Mouse (Mus musculus) heart, adult 8-10 months (tissue): Measurements from ENCODE around the gene Tmem170. TPM values are rescaled to one million over a fixed set of nuclear protein-coding genes. Genes with fewer than 3 reads are reported as not detected.
"Not testable (repeated sequence)": the region's sequence is repeated elsewhere in the genome, so short reads cannot be mapped to it uniquely, and the experiment has no call there.

Experiments used
- DNase-seq: peaks from one replicate; pipeline ENCODE4 v3.0.0; 2022; ENCODE audit warnings: low spot score
- total RNA-seq, 4 experiments: library from RNA; stranded (reverse); gene quantifications; 2 replicates each; pipeline ENCODE4 v1.2.4; 2022

Gene Tmem170
- total RNA-seq, 4 experiments from 2014 or later: 2.5 to 3.6 (median 2.6) TPM

- no peak for DNase-seq
Measured at GRCm38 (mm10) chr8:111875758-111876157, 792 bp downstream of the Tmem170 start.

DNA sequence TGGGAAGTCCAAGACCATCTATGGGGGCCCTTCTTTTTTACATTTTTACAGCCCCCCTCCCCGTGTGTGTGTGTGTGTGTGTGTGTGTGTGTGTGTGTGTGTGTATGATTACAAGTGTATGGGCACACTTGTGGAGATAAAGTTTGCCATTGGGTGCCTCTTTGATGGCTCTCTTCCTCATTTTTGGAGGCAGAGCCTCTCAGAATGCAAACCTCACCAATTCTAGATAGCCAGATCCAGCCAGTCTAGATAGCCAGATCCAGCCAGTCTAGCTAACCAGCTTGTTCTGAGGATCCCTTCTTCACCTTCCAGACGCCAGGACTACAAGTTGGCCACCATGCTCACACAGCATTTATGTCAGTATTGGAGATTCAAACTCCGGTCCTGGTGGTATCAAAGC, 5.3 kb downstream of the Tmem170 start:
- no peak for DNase-seq

- DNase-seq: no peak
Measured at GRCm38 (mm10) chr8:111870379-111870778, 6.2 kb downstream of the Tmem170 start.

GRCm38 (mm10) chr8:111868664-111869063, 7.9 kb downstream of the Tmem170 start:
- DNase-seq: no peak

- no peak for DNase-seq
Measured at GRCm38 (mm10) chr8:111865857-111866256, 10.7 kb downstream of the Tmem170 start.

- no peak for DNase-seq
Measured at GRCm38 (mm10) chr8:111865130-111865852, 11.3 kb downstream of the Tmem170 start.

- DNase-seq: no peak
Measured at GRCm38 (mm10) chr8:111864648-111865047, 11.9 kb downstream of the Tmem170 start.

- no peak for DNase-seq
Measured at GRCm38 (mm10) chr8:111863280-111863679, 13.3 kb downstream of the Tmem170 start.

DNA sequence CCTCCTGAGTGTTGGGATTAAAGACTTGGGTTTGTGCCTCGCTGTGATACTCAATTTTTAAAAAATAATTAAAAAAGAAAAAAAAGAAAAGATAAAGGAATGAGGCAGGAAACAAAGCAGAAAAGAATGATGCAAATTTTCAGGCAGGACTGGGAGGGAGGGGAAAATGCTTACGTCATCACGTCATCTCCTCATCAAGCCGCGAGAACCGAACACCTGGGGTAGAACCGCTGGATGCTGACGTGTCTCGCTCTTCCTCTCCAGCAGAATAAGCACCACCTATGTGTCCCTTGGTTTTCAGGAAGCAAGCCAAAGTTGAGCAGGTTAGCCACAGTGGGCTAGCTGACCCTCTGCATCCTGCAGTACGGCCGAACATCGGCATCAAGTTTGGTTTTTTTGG, 20.6 kb downstream of the Tmem170 start:
- DNase-seq: no peak

GRCm38 (mm10) chr8:111853861-111854501, 22.6 kb downstream of the Tmem170 start, which contains the start of gene Cfdp1:
TSS of gene Cfdp1 (minus strand) at chr8:111854291.
- peak; percentile 99 for DNase-seq

DNA sequence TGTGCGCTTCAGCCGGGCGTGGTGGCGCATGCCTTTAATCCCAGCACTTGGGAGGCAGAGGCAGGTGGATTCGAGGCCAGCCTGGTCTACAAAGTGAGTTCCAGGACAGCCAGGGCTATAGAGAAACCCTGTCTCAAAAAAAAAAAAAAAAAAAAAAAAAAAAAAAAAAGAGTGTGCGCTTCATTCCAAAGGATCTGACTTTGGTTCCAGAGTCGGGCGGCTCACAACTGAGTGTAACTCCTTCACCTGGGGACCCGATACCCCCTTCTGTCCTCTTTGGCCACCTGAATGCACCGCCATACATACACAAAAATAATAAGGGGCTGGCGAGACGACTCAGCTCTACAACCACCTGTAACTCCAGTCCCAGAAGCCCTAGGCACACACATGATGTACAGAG, 23.3 kb downstream of the Tmem170 start:
- DNase-seq: not testable (repeated sequence)

- no peak for DNase-seq
Measured at GRCm38 (mm10) chr8:111846746-111847145, 29.8 kb downstream of the Tmem170 start.

- DNase-seq: no peak
Measured at GRCm38 (mm10) chr8:111835540-111835939, 41.0 kb downstream of the Tmem170 start.

DNA sequence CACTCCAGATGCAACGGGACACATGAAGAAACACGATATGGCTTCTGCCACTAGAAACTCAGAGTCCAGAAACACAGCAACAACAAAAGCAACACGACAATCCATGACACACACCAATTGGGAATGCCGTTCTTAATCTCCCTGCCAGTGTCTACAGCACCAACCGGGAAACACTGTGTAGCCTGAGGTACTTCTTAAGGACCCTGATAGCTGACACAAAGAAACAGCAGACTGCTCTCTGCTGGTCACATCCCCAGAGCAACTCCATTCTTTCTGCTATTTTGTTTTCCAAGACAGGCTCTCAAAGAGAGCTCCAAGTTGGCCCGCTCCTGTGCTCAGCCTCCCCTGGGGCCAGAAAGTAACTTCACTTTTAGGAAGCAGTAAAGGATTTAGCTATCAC, 42.5 kb downstream of the Tmem170 start:
- DNase-seq: no peak

- DNase-seq: no peak
Measured at GRCm38 (mm10) chr8:111832983-111833382, 43.6 kb downstream of the Tmem170 start.

DNA sequence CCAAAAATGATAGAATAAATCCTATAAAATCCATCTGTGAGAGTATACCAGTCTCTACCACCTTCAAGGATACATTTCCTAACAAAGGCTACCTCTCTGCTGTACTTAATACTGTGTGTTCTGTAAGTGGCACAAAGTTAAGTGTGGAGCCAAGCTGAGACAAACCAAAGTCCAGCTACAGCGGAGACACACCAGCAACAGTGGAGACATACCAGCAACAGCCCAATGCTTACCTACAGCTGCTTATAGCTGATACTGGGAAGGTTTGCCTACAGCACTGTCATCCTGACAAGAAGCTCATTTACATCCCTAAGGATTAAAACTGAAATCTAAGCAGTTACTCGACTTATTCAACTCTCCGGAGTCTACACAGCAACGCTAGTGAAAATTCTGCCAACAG, 44.6 kb downstream of the Tmem170 start:
- no peak for DNase-seq

DNA sequence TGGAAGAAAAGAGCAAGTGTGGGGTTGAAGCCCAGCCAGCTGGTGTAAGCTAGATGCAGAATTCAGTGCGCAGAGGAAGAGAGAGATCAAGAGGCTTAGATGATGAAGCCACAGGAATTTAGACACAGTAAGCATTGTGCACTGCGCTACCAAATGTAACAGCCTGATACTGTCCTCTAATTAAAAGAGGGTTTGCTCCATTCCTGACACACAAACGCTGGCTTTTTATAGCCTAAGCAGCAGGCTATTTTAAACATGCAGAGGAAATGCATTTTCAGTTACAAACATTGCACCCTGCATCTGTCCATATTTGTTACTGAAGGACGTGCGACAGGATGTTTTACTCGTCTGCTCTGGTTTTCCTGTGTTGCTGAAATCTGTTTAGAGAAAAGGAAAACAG, 48.0 kb downstream of the Tmem170 start:
- peak; percentile 35 for DNase-seq

GRCm38 (mm10) chr8:111825219-111825618, 51.3 kb downstream of the Tmem170 start:
- peak; percentile 50 for DNase-seq

DNA sequence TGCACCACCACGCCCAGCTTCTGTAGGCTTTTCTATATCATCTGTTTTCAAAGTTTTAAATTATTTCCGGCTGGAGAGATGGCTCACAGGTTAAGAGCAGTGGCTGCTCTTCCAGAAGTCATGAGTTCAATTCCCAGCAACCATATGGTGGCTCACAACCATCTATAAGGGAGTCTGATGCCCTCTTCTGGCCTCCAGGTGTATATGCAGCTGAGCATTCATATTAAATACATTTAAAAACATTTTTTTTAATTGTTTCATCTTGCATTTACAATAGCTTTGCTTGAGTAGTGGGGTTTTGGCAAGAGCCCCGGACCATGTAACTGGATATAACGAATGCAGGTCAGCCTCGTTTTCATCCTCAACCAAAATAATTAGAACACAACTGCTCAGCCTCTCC, 52.2 kb downstream of the Tmem170 start:
- DNase-seq: no peak

GRCm38 (mm10) chr8:111821199-111821598, 55.4 kb downstream of the Tmem170 start:
- DNase-seq: no peak

DNA sequence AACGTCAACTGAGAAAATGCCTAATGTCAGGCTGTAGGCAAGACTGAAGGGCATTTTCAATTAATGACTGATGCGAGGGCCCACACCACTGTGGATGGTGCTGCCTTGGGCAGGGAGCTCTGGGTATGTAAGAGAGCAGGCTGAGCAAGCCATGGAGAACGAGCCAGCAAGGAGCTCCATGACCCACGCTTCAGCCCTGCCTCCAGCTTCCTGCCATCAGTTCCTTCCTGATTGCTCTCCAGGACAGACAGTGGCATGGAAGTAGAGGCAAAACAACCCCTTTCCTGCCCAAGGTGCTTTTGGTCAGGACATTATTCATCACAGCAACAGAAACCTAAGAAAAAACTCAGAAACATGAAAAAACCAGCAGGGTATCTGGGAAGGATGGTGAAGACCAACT, 55.9 kb downstream of the Tmem170 start:
- DNase-seq: no peak

GRCm38 (mm10) chr8:111820018-111820417, 56.5 kb downstream of the Tmem170 start:
- DNase-seq: peak; percentile 44

DNA sequence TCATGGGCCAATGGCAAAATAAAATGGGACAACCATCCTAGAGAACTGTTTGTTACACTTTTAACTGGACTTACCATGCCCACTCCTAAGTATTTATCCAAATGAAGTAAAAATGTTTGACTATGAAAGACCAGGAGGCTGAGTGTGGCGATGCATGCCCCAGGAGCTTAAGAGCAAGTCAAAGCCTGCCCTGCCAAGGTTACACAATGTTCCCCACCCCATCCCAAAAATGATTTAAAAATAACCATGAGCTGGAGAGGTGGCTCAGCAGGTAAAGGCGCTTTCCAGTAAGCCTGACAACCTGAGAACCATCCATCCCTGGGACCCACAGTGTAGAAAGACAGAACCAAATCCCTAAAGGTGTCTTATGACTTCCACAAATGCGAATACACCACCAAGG, 58.0 kb downstream of the Tmem170 start:
- DNase-seq: no peak
